Mouse (Mus musculus): Measurements from ENCODE around the gene Slc23a2.
A peak's percentile ranks its signal among the peaks of the same experiment; 100 is the strongest.

Gene Slc23a2

DNA sequence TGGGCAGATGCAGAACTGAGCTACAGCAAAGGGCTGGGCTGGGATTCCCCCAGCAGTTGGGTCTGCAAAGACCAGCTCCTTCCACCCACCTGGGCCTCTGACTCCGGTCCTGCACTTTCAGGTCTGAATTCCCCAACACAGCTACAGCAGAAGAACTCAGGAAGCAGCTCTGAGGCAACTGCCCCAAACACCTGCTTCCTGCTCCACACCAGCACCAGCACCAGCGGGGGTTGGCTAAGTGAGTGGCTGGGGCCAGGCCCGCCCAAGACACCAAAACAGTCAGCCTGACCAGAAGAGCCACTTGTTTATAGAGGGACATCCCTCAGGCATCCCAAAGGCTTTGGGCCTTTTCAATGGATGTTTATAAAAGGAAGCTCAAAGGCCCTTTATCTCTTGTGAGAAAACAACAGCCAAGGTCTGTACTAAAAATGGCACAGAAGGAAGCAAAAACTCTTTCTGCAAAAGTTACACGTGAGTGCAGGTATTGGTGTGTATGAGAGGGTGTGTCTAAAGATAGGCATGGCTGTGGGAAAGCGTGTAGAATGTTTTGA lies 123.8 kb downstream of the Slc23a2 start:
- DNase-seq (ENCODE audit: low spot score) = no peak

DNA sequence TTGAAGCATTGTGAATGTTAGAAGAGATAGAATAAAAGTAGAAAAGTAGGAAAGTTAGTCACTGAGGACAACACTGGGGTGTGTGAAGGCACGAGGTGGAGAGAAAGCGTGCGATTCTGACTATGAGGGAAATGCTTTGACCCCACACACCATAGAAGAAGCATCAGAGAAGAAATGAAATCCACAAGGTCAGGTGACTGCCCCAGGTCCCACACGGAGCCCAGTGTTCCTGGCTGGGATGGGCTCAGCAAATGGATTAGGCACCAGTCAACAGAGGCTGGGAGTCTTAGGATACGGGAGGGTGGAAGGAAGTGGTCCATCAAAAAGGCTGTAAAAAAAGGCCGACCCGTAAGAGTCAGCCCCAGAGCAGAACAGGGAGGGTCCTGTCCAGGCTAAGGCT lies 124.5 kb downstream of the Slc23a2 start:
- DNase-seq (ENCODE audit: low spot score) = no peak

DNA sequence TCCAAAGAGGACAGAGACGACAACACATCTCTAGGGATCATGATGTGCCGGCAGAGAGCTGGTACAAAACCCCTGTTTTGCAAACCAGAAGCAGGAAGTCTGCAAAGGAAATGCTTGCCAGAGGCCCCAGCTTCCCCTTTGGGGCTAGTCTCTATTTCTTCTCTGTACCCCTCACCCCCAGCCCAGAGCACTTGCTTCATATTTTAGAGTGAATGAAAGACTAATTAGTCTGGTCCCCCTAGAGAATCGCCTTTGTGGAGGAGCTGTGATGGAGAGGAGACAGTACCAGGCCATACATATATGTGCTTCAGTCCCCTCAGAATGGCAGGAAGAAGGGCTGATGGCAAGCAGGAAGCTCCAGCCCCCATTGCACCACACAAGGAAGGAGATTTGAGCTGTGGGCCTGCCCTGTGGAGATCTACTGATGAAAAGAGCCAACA lies 125.5 kb downstream of the Slc23a2 start:
- no peak for DNase-seq (ENCODE audit: low spot score)

DNA sequence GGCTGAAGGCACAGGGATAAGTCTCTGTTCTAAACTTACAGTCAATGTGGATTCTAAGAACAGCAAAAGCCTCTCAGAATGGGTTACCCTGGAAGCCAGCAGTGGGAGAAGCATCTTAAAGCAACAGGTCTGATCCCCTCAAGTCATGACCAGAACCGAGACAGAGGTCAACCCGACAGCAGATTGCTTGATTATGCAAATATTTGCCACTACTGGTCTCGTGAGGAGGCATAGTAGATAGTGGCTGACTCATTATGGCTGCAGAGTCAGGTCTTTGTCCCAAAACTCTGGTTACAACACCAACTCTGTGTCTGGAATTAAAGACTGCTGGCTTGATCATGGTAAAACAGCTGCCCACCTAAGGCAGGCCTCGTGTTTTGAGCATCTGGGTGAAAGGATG lies 126.8 kb downstream of the Slc23a2 start:
- DNase-seq (ENCODE audit: low spot score) = no peak

DNA sequence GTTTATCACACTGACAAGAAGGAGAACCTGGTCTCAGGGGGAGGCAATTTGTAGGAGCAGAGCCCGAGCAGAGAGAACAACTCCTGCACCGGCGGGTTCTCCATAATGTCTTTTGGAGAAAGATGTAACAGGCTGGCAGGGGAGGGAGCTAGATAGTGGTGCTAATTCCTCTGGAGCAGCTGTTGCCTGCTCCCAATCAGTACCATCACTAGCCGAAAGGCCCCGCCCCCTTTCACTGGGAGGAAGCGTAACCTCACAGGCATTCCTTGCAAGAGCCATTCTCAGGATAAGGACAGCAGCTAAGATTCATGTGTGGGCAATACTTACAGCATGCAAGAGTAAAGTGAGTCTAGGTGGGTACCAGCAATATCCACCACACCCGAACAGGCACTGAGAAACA lies 127.3 kb downstream of the Slc23a2 start:
- DNase-seq (ENCODE audit: low spot score) = peak; percentile 72

DNA sequence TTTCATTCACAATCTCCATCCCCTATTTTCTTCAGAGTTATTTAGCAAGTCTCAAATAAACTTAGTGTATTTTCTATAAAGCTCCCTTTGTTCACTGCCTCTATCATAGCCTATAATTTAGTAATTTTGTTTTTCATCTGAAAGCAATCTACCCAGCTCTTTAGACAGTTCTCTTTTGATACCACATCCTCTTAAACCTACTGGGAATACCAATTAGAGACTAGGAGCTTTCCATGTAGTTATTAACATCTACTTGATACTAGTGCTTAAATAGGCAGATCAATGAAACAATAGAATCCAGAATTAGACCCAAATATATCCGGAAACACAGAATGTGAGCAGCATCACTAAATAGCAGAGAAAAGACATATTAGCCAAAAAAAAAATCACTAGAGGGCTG lies 128.9 kb downstream of the Slc23a2 start:
- DNase-seq (ENCODE audit: low spot score) = no peak

DNA sequence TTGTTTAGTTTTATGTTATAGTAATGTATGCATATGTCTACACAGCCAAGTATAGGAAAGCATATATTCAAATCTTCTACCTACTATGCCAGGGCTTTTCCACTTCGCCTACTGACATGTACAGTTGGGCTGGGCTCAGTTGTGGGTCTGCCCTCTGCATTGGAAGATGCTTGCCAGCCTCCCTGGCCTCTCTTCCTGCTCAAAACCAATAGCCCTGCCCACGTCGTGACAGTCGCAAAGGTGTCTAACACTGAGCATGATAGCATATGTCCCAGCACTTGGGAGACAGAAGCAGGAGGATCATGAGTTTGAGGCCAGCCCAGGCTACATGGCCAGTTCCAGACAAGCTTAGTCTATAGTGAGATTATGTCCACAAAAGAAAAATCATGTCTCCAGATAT lies 131.8 kb downstream of the Slc23a2 start:
- DNase-seq (ENCODE audit: low spot score) = no peak

DNA sequence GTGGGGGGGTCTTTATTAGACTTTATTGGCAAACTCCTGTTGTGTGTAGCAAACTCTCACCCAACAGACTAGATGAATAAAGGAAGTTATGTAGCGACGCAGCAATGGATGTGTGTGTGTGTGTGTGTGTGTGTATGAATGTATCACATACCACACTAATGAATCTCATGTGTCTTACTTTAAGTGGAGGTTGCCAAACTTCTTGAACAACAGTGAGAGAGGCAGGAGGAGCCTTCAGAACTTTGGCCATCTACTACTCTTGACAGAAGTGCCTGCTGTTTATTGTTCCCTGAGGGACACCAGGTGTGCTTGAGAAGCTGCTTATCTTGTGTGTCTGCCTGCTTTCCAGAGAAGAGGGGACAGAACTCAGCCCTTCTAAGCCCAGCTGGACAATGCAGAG lies 134.1 kb downstream of the Slc23a2 start:
- DNase-seq (ENCODE audit: low spot score) = no peak

DNA sequence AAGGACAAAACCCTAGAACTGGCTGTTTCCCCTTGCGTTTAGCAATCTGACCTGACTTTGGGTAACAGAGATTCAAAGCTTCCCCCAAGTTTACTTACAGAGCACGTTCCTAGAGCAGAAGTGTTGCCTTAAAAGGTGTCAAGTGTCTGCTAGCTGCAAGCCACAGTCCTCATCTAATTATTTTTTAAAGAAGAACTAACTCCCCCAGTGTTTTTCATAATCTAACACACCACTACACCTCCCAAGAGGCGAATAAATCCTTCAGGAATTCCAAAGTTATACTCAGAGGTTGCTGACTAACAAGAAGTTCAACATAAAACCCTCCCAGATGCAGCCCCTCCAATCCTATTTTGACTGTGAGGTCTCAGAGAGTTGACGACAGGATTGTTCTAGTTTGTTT lies 136.7 kb downstream of the Slc23a2 start:
- DNase-seq (ENCODE audit: low spot score) = no peak

DNA sequence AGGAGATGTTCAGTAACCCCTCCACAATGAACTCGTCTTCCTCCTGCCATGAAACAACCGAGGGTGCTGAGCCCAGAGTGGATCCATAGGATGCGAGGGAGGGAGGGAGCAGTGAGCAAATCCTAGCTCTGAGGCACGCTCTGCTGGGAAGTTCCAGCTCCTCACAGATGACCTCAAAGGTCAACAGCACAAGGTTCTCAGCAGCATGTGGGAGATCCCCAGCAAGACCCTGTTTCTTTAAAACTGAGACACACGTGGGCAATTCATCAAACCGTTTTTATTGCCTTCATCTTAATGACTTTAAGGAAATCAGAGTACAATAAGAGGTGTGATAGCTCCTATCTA lies 137.5 kb downstream of the Slc23a2 start:
- DNase-seq (ENCODE audit: low spot score) = no peak

DNA sequence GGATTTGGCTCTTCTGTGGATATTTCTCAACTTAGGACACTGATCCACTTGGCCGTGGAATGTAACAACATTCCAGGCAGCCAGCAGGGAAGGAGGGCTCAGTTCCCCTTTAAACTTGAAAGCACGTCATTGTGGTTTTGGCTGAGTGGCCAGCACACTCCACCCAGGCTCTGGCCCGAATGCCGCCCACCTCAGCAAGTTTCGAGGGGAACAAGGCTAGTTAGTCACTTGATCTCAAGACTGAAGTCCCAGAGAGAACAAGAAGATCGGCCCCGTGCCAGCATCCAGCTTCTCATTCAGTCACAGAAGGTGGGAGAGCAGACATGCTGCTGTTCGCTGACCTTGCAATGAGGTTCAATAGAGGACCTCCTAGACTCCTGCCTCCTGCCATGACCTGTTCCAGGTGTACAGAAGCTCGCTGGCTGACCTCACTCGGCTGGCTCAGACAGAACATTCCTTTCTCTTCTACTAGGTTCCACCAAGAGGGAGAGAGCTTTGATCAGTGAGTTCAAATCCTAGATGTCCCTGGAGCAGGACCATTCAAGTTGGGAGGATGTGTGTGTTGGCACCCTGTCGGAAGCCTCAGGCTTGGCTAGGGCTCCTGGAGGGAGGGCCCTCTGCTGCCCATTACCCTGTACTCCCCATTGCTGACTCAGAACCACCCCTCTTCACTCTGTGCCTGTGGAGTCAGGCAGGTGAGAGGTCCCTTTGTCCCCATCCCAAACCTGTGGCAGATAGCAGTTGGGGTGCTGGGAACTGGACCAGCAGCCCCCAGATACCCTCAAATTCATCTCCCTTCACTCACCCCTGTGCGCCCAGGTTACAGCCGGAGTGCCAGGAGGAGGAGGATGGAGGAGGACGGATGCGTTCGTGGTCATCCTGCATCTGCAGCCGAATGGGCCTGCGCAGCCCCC lies 138.1 kb downstream of the Slc23a2 start:
- peak; percentile 72 for DNase-seq (ENCODE audit: low spot score)

DNA sequence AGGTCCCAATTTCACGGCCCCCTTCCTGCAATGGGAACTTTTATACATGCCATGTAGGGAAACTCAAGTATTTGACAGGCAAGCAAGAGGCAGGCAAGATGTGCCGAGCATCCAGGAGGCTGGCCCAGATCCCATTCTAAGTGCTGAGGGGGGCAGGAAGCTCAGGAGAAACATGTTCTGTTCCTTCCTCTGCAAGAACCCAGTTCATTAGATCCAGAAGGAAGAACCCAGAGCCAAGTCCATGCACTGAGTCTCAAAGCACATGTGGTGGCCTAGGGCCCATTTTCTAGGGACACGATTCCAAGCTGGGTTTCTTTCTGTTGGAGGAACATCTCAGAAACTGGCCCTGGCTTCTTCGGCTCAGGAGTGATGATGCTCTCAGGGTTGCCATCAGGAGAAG lies 139.5 kb downstream of the Slc23a2 start:
- no peak for DNase-seq (ENCODE audit: low spot score)

DNA sequence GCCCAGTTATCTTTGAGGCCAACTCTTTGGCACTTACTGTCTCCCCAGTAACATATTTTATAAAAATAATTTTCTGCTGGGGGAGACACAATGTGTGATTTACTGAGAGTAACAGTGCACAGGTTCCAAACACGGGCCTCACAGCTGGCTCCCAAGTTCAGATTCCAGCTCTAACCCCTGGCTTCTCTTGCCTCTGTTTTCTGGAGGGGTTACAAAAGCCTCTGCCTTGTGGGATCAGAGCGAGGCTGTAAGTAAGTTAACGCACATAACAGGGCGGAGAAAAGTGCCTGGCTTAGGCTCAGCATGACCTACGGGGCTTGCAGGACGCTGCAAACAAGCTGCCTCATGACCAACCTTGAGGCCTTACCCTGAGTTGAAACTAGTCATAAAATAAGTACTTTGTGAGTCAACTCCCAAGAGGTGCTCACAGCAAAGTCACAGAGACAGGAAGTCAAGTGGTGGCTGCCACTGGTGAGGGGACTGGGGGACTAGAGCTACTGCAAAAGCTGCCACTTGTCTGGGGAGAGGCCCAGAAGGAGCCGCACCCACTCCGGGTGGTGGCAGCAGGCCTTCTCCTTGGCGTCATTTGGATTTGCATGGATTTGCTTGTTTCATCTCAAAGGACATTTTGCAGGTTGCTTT lies 140.3 kb downstream of the Slc23a2 start:
- DNase-seq (ENCODE audit: low spot score) = no peak

DNA sequence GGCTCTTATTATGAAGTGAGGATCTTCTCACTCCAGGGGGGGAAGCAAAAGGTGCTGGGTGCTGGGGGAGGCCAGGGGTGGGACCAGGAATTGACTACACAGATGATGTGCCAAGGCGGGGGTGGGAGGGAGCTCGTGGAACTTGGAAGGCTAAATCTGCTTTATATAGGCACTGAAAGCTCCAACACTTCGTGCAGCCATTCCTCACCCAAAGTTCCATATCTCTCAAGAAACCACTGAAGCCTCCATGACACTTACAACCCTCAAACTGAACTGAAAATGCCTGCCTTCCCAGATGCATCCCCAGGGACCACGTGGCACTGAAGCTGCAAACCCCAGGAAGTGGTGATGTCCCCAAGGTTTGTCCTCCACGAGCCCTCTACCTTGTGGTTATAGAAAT lies 141.0 kb downstream of the Slc23a2 start:
- no peak for DNase-seq (ENCODE audit: low spot score)
